Mouse (Mus musculus): Measurements from ENCODE around the gene Scfd2.

DNA sequence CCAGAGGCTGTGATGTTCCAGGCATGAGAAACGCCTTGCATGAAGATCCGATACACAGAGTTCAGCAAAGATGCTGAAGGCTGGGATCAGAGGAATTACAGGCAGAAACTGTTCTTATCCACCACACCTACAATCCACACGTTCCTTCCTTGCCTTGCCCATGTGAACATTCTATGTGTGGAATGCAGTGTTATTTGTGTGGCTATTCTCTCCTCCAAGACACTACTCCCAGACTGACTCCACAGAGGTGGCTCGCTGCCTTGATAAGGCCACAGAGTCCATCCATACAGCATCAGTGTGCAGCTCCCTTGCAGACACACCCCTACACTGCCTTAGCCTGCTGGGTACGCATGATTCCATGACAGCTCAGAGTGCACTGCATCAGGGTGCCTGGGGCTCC is 221.5 kb downstream of the Scfd2 start:
- TF ChIP-seq POLR2A (IDR thresholded peaks at IDR 0.05; ENCODE audit: borderline replicate concordance, control insufficient read depth, low read depth, low read length) (no peak), CTCF (IDR thresholded peaks at IDR 0.05; ENCODE audit: control insufficient read depth, insufficient read depth, low read length) (no peak)

All from bone marrow, adult 2 months (tissue).